Mouse (Mus musculus): ENCODE measurements at regions not wholly inside any gene's neighbourhood (a gene's known extent, or its start where the extent isn't known, plus 50 kb on each side); places are given as distances from the start of the nearest gene placed in this dataset.
A peak's percentile ranks its signal among the peaks of the same experiment; 100 is the strongest.

GRCm38 (mm10) chrX:68313486-68313885 lies 364.9 kb upstream of the Fmr1 start:
- DNase-seq (ENCODE audit: inconsistent age in 2 of 2, low spot score in 1 of 2), result peak; percentile 43 to 85

Data from adrenal gland, adult (tissue).